Mouse (Mus musculus) MEL (cell line): ENCODE results near the gene Gm20695. TPM values are rescaled to one million over a fixed set of nuclear protein-coding genes. Genes with fewer than 3 reads are reported as not detected.

ENCODE experiments used
- DNase-seq: peaks from one replicate; pipeline ENCODE4 v3.0.0; 2011; ENCODE audit warnings: low read depth, low spot score
- H3K27ac ChIP-seq: 2 replicates; pipeline ENCODE4 v1.5.1; 2012; ENCODE audit warnings: low read depth, mild to moderate bottlenecking, control low read depth, low read length, moderate library complexity; ENCODE audit not compliant: control insufficient read depth
- H3K27me3 ChIP-seq, 2 experiments: fragments of 150-350 bp in 1 of 2; sonication (generic) in 1 of 2; 2 replicates each; pipeline ENCODE4 v1.6.1; 2012; ENCODE audit warnings: low read length in 2 of 2, mild to moderate bottlenecking in 2 of 2, improper control_type of control experiment in 1 of 2, moderate library complexity in 1 of 2; ENCODE audit not compliant: insufficient read depth in 2 of 2, control insufficient read depth in 1 of 2
- H3K36me3 ChIP-seq, 2 experiments: 2 replicates each; pipeline ENCODE4 v1.6.1; 2012 to 2014; ENCODE audit warnings: low read length in 2 of 2, improper control_type of control experiment in 1 of 2, inconsistent platforms in 1 of 2, mild to moderate bottlenecking in 1 of 2; ENCODE audit not compliant: insufficient read depth in 2 of 2, control insufficient read depth in 1 of 2
- H3K4me1 ChIP-seq, 2 experiments: fragments of 150-350 bp in 1 of 2; sonication (generic) in 1 of 2; 2 replicates each; pipeline ENCODE4 v1.6.1; 2012; ENCODE audit warnings: low read length in 2 of 2, improper control_type of control experiment in 1 of 2, mild to moderate bottlenecking in 1 of 2; ENCODE audit not compliant: insufficient read depth in 2 of 2, control insufficient read depth in 1 of 2
- H3K4me3 ChIP-seq, 2 experiments: fragments of 150-350 bp in 1 of 2; sonication (generic) in 1 of 2; 2 replicates each; pipeline ENCODE4 v1.5.1; 2012; ENCODE audit warnings: low read depth in 2 of 2, low read length in 2 of 2, mild to moderate bottlenecking in 2 of 2, moderate library complexity in 2 of 2, control low read depth in 1 of 2, improper control_type of control experiment in 1 of 2; ENCODE audit not compliant: control insufficient read depth in 1 of 2, insufficient read depth in 1 of 2
- H3K79me2 ChIP-seq: 2 replicates; pipeline ENCODE4 v1.6.1; 2012; ENCODE audit warnings: mild to moderate bottlenecking, low read length, moderate library complexity; ENCODE audit not compliant: control insufficient read depth, poor library complexity, insufficient read depth
- H3K9ac ChIP-seq: 2 replicates; pipeline ENCODE4 v1.6.1; 2012; ENCODE audit warnings: low read depth, mild to moderate bottlenecking, control low read depth, low read length, moderate library complexity; ENCODE audit not compliant: control insufficient read depth, poor library complexity, severe bottlenecking
- H3K9me3 ChIP-seq: fragments of 150-350 bp; sonication (generic); replicated peaks from 2 replicates; pipeline ENCODE4 v1.6.1; 2012; ENCODE audit warnings: mild to moderate bottlenecking, low read length, improper control_type of control experiment, moderate library complexity; ENCODE audit not compliant: insufficient read depth
- CHD1 ChIP-seq: IDR thresholded peaks from 2 replicates; pipeline ENCODE4 v1.6.1; 2012; ENCODE audit warnings: low read depth, mild to moderate bottlenecking, inconsistent platforms, low read length, improper control_type of control experiment
- CHD2 ChIP-seq: IDR thresholded peaks from 2 replicates; pipeline ENCODE4 v1.6.1; 2011; ENCODE audit warnings: low read length, improper control_type of control experiment
- CTCF ChIP-seq, 3 experiments: IDR thresholded peaks in 2 of 3; conservative IDR thresholded peaks in 1 of 3; 2 replicates each; pipeline ENCODE4 v1.5.1; 2011 to 2012; ENCODE audit warnings: low read length in 3 of 3, low read depth in 2 of 3, mild to moderate bottlenecking in 2 of 3, improper control_type of control experiment in 1 of 3, inconsistent platforms in 1 of 3, mixed read lengths in 1 of 3, moderate library complexity in 1 of 3; ENCODE audit not compliant: control insufficient read depth in 1 of 3, insufficient read depth in 1 of 3, poor library complexity in 1 of 3, severe bottlenecking in 1 of 3
- E2F4 ChIP-seq: IDR thresholded peaks from 2 replicates; pipeline ENCODE4 v1.6.1; 2011; ENCODE audit warnings: low read depth, low read length, improper control_type of control experiment, borderline replicate concordance
- EP300 ChIP-seq, 2 experiments: IDR thresholded peaks; 2 replicates each; pipeline ENCODE4 v1.6.1; 2011; ENCODE audit warnings: improper control_type of control experiment in 2 of 2, low read length in 2 of 2, low read depth in 1 of 2, mild to moderate bottlenecking in 1 of 2
- GATA1 ChIP-seq: IDR thresholded peaks from 2 replicates; pipeline ENCODE4 v1.6.1; 2011; ENCODE audit warnings: low read depth, low read length, improper control_type of control experiment
- HCFC1 ChIP-seq: IDR thresholded peaks from 2 replicates; pipeline ENCODE4 v1.6.1; 2012; ENCODE audit warnings: low read depth, mild to moderate bottlenecking, inconsistent platforms, low read length, improper control_type of control experiment, moderate library complexity
- JUND ChIP-seq: IDR thresholded peaks from 2 replicates; pipeline ENCODE4 v1.6.1; 2011; ENCODE audit warnings: low read depth, mild to moderate bottlenecking, improper control_type of control experiment, low read length
- MAZ ChIP-seq: IDR thresholded peaks from 2 replicates; pipeline ENCODE4 v1.6.1; 2012; ENCODE audit warnings: low read depth, mild to moderate bottlenecking, inconsistent platforms, low read length, improper control_type of control experiment
- MEF2A ChIP-seq: IDR thresholded peaks from 2 replicates; pipeline ENCODE4 v1.6.1; 2014; ENCODE audit warnings: low read depth, mild to moderate bottlenecking, inconsistent platforms, low read length, improper control_type of control experiment; ENCODE audit not compliant: poor library complexity, insufficient replicate concordance, severe bottlenecking; ENCODE audit errors: extremely low read depth
- MXI1 ChIP-seq: IDR thresholded peaks from 2 replicates; pipeline ENCODE4 v1.6.1; 2011; ENCODE audit warnings: mild to moderate bottlenecking, low read depth, low read length, improper control_type of control experiment
- MYB ChIP-seq: IDR thresholded peaks from 2 replicates; pipeline ENCODE4 v1.6.1; 2011; ENCODE audit warnings: mild to moderate bottlenecking, low read depth, low read length, improper control_type of control experiment
- NELFE ChIP-seq: IDR thresholded peaks from 2 replicates; pipeline ENCODE4 v1.6.1; 2011; ENCODE audit warnings: low read depth, low read length, improper control_type of control experiment
- SIN3A ChIP-seq: IDR thresholded peaks from 2 replicates; pipeline ENCODE4 v1.6.1; 2012; ENCODE audit warnings: low read length, improper control_type of control experiment, inconsistent platforms
- TAL1 ChIP-seq: IDR thresholded peaks from 2 replicates; pipeline ENCODE4 v1.6.1; 2012; ENCODE audit warnings: mild to moderate bottlenecking, inconsistent platforms, low read length, moderate library complexity, mixed read lengths
- TBP ChIP-seq: IDR thresholded peaks from 2 replicates; pipeline ENCODE4 v1.8.0; 2011; ENCODE audit warnings: low read depth, low read length, improper control_type of control experiment
- TCF12 ChIP-seq: IDR thresholded peaks from 2 replicates; pipeline ENCODE4 v1.6.1; 2014; ENCODE audit warnings: low read depth, mild to moderate bottlenecking, inconsistent platforms, low read length, improper control_type of control experiment, moderate library complexity
- UBTF ChIP-seq: IDR thresholded peaks from 2 replicates; pipeline ENCODE4 v1.6.1; 2012; ENCODE audit warnings: low read depth, mild to moderate bottlenecking, inconsistent platforms, low read length, improper control_type of control experiment, moderate library complexity, borderline replicate concordance; ENCODE audit not compliant: insufficient read depth
- USF1 ChIP-seq: IDR thresholded peaks from 2 replicates; pipeline ENCODE4 v1.6.1; 2014; ENCODE audit warnings: low read depth, mild to moderate bottlenecking, inconsistent platforms, low read length, improper control_type of control experiment, moderate library complexity
- USF2 ChIP-seq, 2 experiments: IDR thresholded peaks; 2 replicates each; pipeline ENCODE4 v1.6.1; 2011 to 2012; ENCODE audit warnings: improper control_type of control experiment in 2 of 2, low read length in 2 of 2, borderline replicate concordance in 1 of 2, inconsistent platforms in 1 of 2, low read depth in 1 of 2, mild to moderate bottlenecking in 1 of 2; ENCODE audit not compliant: insufficient read depth in 1 of 2
- ZC3H11A ChIP-seq: IDR thresholded peaks from 2 replicates; pipeline ENCODE4 v1.6.1; 2012; ENCODE audit warnings: low read depth, mild to moderate bottlenecking, inconsistent platforms, low read length, improper control_type of control experiment
- ZMIZ1 ChIP-seq: IDR thresholded peaks from 2 replicates; pipeline ENCODE4 v1.6.1; 2012; ENCODE audit warnings: low read depth, mild to moderate bottlenecking, inconsistent platforms, low read length, improper control_type of control experiment, moderate library complexity
- polyA plus RNA-seq, 2 experiments: library from polyadenylated mRNA; stranded (reverse) in 1 of 2; unstranded in 1 of 2; fragments of >175 nt in 1 of 2; fragments of >200 nt in 1 of 2; gene quantifications; 2 replicates each; pipeline versions ENCODE4 v1.2.1 to v1.2.4; 2012; ENCODE audit warnings: low replicate concordance in 2 of 2, low read depth in 1 of 2; ENCODE audit not compliant: insufficient read length in 2 of 2, insufficient read depth in 1 of 2, missing spikeins in 1 of 2
- total RNA-seq: library from RNA; depleted of rRNA; stranded (reverse); fragments of 300-350 nt; gene quantifications from 2 replicates; pipeline ENCODE4 v1.2.3, GENCODE M21; 2012

Gene Gm20695
- total and polyA plus RNA-seq, 3 experiments = 0.62 TPM; not detected in 2

GRCm38 (mm10) chr16:3908537-3909111, 24.2 kb downstream of the Gm20695 start, which contains the start of the genes 1700037C18Rik and Cluap1 (continued):
- TF ChIP-seq ZMIZ1 (peak; percentile 46; the same call in 1 of the 2 replicates), TCF12 (0 out of 2 replicates have a peak, but pooled peaks have one; percentile 53)

DNA sequence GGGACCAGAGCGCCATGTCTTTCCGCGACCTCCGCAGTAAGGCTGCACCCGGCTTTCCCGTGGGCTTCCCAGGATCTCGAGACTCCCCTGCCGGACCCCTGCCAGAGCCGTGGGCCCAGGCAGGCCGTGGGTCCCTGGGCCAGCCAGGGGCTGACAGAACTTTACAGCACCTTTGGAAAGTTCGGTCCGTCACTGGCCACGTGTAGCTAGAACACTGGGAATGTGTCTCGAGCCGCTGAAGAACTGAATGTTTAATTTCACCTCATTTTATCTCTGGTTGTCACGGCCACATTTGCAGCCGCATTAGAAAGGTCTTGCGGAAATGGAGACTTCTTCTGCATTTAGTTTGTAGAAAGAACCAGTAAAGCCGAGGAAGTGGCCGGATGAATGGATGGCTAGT, 24.7 kb downstream of the Gm20695 start:
- Histone ChIP-seq H3K4me3 (peak overlapping the region; percentile 75 to 94), H3K79me2 (peaks cover 13% of the 10 kb centered on the region), H3K27ac (peak overlapping the region; percentile 97), H3K4me1 (peaks cover 0 to 3% of the 10 kb centered on the region in 2 experiments; a peak in 1 of 4 replicates), H3K9me3 (no peaks in the 10 kb centered on the region), H3K36me3 (peaks cover 5 to 10% of the 10 kb centered on the region in 2 experiments), H3K9ac (peak overlapping the region; percentile 87), H3K27me3 (no peaks in the 10 kb centered on the region)
- no peak for DNase-seq
- TF ChIP-seq MXI1 (peak; percentile 83), CTCF (IDR thresholded peaks at IDR 0.05 in 2 of 3, conservative IDR thresholded peaks at IDR 0.05 in 1 of 3; ENCODE audit: control insufficient read depth in 1 of 3, insufficient read depth in 1 of 3, low read depth in 2 of 3, low read length in 3 of 3, poor library complexity in 1 of 3, severe bottlenecking in 1 of 3) (no peak), ZMIZ1 (peak; percentile 4; the same call in 1 of the 2 replicates), JUND (no peak)
- TF ChIP-seq, all 39 proteins: peak for 2

DNA sequence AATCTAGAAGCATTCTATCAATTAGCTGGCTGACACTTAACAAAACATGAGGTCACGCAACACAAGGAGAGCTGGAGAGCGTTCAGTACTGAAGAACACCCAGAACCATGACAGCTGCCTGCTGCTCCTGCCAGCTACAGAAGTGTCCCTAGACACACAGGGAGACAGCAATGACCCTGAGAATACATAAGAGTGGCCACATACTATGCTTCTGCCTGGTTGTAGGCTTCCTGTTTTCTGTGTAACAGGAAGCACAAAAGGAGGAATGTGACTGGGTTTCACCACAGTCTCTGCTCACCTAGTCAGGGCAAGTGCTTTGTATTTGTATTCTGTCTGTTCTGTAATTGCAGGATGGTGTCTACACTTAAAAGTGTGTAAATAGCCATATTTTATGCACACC, 36.3 kb downstream of the Gm20695 start:
- Histone ChIP-seq H3K36me3 (peaks cover 0 to 24% of the 10 kb centered on the region in 2 experiments; a peak in 2 of 4 replicates), H3K4me3 (no peak overlapping the region), H3K79me2 (no peaks in the 10 kb centered on the region), H3K4me1 (no peaks in the 10 kb centered on the region), H3K27ac (no peak overlapping the region), H3K9ac (no peak overlapping the region), H3K27me3 (no peaks in the 10 kb centered on the region), H3K9me3 (no peaks in the 10 kb centered on the region)
- DNase-seq = no peak
- TF ChIP-seq HCFC1 = no peak
- no peak for TF ChIP-seq ZMIZ1
- no peak for TF ChIP-seq USF2 (IDR thresholded peaks at IDR 0.05; ENCODE audit: borderline replicate concordance in 1 of 2, insufficient read depth in 1 of 2, low read depth in 1 of 2, low read length in 2 of 2)
- no peak for TF ChIP-seq NELFE
- TF ChIP-seq CTCF (IDR thresholded peaks at IDR 0.05 in 2 of 3, conservative IDR thresholded peaks at IDR 0.05 in 1 of 3; ENCODE audit: control insufficient read depth in 1 of 3, insufficient read depth in 1 of 3, low read depth in 2 of 3, low read length in 3 of 3, poor library complexity in 1 of 3, severe bottlenecking in 1 of 3) = no peak
- no peak for TF ChIP-seq E2F4
- TF ChIP-seq SIN3A = no peak
- no peak for TF ChIP-seq TAL1
- TF ChIP-seq CHD1 = no peak
- TF ChIP-seq GATA1 = no peak
- no peak for TF ChIP-seq EP300 (IDR thresholded peaks at IDR 0.05; ENCODE audit: low read depth in 1 of 2, low read length in 2 of 2)
- no peak for TF ChIP-seq USF1
- TF ChIP-seq UBTF = no peak
- TF ChIP-seq TCF12 = no peak
- TF ChIP-seq MYB = no peak
- no peak for TF ChIP-seq MAZ
- TF ChIP-seq ZC3H11A = no peak
- TF ChIP-seq MEF2A = no peak
- TF ChIP-seq TBP = no peak
- no peak for TF ChIP-seq CHD2
